Mouse (Mus musculus): Measurements from ENCODE around the gene Serf2.
"Not testable (repeated sequence)": the region's sequence is repeated elsewhere in the genome, so short reads cannot be mapped to it uniquely, and the experiment has no call there.

Serf2 gene

DNA sequence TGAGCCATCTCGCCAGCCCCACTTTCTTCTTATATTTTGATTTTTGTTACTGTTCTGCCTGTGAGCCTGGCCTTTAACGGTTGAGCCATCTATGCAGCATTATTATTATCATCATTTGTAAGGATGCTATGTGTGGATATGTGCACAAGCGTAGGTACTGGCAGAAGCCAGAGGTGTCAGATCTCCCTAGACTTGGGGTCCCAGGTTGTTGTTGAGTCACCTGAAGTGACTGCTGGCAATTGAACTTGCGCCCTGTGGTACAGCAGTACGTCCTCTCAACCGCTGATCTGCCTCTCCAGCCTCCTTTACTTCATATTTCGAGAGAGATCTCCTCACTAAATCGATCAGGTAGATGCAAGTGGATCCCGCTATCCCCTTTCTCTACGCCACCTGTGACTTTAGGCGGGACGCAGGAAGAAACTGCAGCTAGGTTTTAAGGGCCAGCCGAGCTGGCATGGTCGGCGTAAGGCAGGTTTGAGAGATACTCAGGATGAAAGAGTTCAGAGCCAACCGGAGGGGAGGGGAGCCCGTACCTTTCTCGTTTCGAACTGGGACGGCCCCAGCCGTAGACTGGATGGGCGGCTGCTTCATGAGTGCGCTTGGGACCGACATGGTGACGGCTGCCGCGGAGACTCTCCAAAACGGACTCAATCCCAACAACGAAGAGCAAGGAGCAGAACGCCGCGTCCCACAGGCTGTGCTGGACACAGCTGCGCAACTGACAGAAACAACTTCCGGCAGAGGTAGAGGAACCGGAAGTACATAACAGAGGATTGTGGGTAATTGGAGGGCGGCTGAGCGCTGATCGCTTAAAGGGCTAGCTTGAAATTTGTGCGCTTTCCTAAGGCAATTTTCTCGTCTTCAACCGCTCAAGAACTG, 24.5 kb downstream of the Serf2 start, which contains the start of gene Mfap1b:
Gene Mfap1b, minus strand, starts transcription at position 767 of the 879 bp plus-strand sequence.
- not testable (repeated sequence) for TF ChIP-seq GATA4 (IDR thresholded peaks at IDR 0.05; ENCODE audit: insufficient replicate concordance, low read length)

- TF ChIP-seq GATA4 (IDR thresholded peaks at IDR 0.05; ENCODE audit: insufficient replicate concordance, low read length) = no peak
These were observed 25.2 kb downstream of the Serf2 start for GRCm38 (mm10) chr2:121474180-121474535.

GRCm38 (mm10) chr2:121477491-121478266, 28.7 kb downstream of the Serf2 start:
- no peak for TF ChIP-seq GATA4 (IDR thresholded peaks at IDR 0.05; ENCODE audit: insufficient replicate concordance, low read length)

GRCm38 (mm10) chr2:121480498-121480897, 31.5 kb downstream of the Serf2 start:
- no peak for TF ChIP-seq GATA4 (IDR thresholded peaks at IDR 0.05; ENCODE audit: insufficient replicate concordance, low read length)

- no peak for TF ChIP-seq GATA4 (IDR thresholded peaks at IDR 0.05; ENCODE audit: insufficient replicate concordance, low read length)
These were observed 34.6 kb downstream of the Serf2 start for GRCm38 (mm10) chr2:121483576-121483975.

- not testable (repeated sequence) for TF ChIP-seq GATA4 (IDR thresholded peaks at IDR 0.05; ENCODE audit: insufficient replicate concordance, low read length)
These were observed 57.2 kb downstream of the Serf2 start, which contains the start of the genes Mfap1a and Wdr76 for GRCm38 (mm10) chr2:121505942-121506882. Gene Mfap1a, minus strand, starts transcription at chr2:121506665. Gene Wdr76, plus strand, starts transcription at chr2:121506723.

DNA sequence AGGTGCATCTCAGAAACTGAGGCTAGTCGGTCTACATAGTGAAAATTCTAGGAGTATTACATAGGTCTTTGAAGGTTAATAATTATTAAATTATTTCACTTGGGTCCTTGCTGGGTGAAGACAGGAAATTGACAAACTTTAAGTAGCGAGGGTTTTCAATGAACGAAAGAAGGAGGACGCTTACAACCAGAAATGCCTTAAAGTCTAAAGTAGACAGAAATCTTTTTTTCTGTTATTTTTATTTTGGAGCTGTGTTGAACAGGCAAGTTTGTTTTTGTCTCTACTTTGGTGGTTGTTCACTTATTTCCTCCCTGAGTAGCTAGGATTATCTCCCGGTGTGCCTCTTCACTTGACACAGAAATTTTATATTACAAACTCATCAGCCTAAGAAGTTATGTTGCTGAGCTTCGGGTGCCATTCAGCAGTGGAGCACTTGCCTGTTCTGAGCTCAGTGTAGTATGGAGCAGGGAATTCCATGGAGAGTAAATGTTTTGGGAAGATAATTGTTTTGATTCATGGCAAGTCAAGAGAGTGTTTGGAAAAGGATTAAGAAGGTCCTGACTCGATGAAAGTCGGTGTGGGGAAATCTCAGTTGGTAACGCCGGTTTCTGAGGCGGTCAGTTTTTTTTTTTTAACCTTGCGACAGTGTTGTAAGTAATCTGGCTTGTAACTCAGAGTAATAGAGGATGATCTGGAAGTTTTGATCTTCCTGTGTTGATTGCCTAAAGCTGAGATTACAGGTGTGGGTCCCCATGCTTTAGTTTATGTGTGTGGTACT, 58.4 kb downstream of the Serf2 start:
- TF ChIP-seq GATA4 (IDR thresholded peaks at IDR 0.05; ENCODE audit: insufficient replicate concordance, low read length) = no peak

Measured in liver, adult (tissue).